Mouse (Mus musculus) kidney, adult 2 months (tissue): Measurements from ENCODE around the gene Dusp6.

Source experiments
- CTCF ChIP-seq: fragments of 200-500 bp; conservative IDR thresholded peaks from 2 replicates; pipeline ENCODE4 v1.5.1; 2011; ENCODE audit warnings: low read depth, mild to moderate bottlenecking, control low read depth, low read length, moderate library complexity, mixed read lengths; ENCODE audit not compliant: insufficient read depth, insufficient read length
- POLR2A ChIP-seq: fragments of 200-500 bp; IDR thresholded peaks from one replicate; pipeline ENCODE4 v1.6.1; 2011; ENCODE audit warnings: low read depth, low read length, control low read depth

GRCm38 (mm10) chr10:99232518-99233227 is 30.4 kb upstream of the Dusp6 start:
- no peak for TF ChIP-seq POLR2A
- no peak for TF ChIP-seq CTCF
